Mouse (Mus musculus) urinary bladder, postnatal 4 days (tissue): ENCODE data around the gene Arhgap33.

ENCODE experiments used
- DNase-seq, 2 experiments: peaks; one replicate each; pipeline ENCODE4 v3.0.0; 2021 to 2022; ENCODE audit warnings: low spot score in 2 of 2

Gene Arhgap33

GRCm38 (mm10) chr7:30534633-30535577 is at the start of gene Arhgap33:
Arhgap33 (minus strand) TSS chr7:30535060.
- peak; percentile 94 to 95 for DNase-seq

- DNase-seq: no peak
Measured at GRCm38 (mm10) chr7:30584339-30584738, 49.5 kb upstream of the Arhgap33 start.

- DNase-seq: no peak
Measured at GRCm38 (mm10) chr7:30581547-30581946, 46.7 kb upstream of the Arhgap33 start.

GRCm38 (mm10) chr7:30579950-30580349 is 45.1 kb upstream of the Arhgap33 start:
- DNase-seq: no peak

- no peak for DNase-seq
Measured at GRCm38 (mm10) chr7:30572969-30573368, 38.1 kb upstream of the Arhgap33 start.

GRCm38 (mm10) chr7:30572389-30572788 is 37.5 kb upstream of the Arhgap33 start:
- DNase-seq: no peak

GRCm38 (mm10) chr7:30567555-30567954 is 32.7 kb upstream of the Arhgap33 start:
- DNase-seq: no peak

- DNase-seq: no peak
Measured at GRCm38 (mm10) chr7:30566033-30566432, 31.2 kb upstream of the Arhgap33 start.

- DNase-seq: no peak
Measured at GRCm38 (mm10) chr7:30564970-30565571, 30.2 kb upstream of the Arhgap33 start, which contains the start of gene Igflr1. Igflr1 (plus strand) TSS chr7:30565427.

- no peak for DNase-seq
Measured at GRCm38 (mm10) chr7:30563906-30564280, 29.0 kb upstream of the Arhgap33 start.

GRCm38 (mm10) chr7:30563117-30563905 is 28.5 kb upstream of the Arhgap33 start, which contains the start of the genes U2af1l4, Gm49396 and Psenen:
U2af1l4 (plus strand) TSS chr7:30563301.
Gm49396 (plus strand) TSS chr7:30563344.
Psenen (minus strand) TSS chr7:30563627.
- peak; percentile 92 to 96 for DNase-seq

- DNase-seq: no peak
Measured at GRCm38 (mm10) chr7:30562526-30563116, 27.8 kb upstream of the Arhgap33 start.

GRCm38 (mm10) chr7:30560296-30560695 is 25.4 kb upstream of the Arhgap33 start:
- no peak for DNase-seq

- peak; percentile 94 to 95 for DNase-seq
Measured at GRCm38 (mm10) chr7:30559443-30559954, 24.6 kb upstream of the Arhgap33 start, which contains the start of gene Lin37. Lin37 (minus strand) TSS chr7:30559838.

- DNase-seq: no peak
Measured at GRCm38 (mm10) chr7:30558656-30559442, 24.0 kb upstream of the Arhgap33 start.

- DNase-seq: no peak
Measured at GRCm38 (mm10) chr7:30557901-30558514, 23.1 kb upstream of the Arhgap33 start.

- DNase-seq: no peak
Measured at GRCm38 (mm10) chr7:30556894-30557536, 22.2 kb upstream of the Arhgap33 start.

- no peak for DNase-seq
Measured at GRCm38 (mm10) chr7:30553810-30554584, 19.1 kb upstream of the Arhgap33 start.
